Mouse (Mus musculus) MEL (cell line): ENCODE measurements around the gene Tmco4.

Experiments
- BHLHE40 ChIP-seq: IDR thresholded peaks from 2 replicates; pipeline ENCODE4 v1.6.1; 2012; ENCODE audit warnings: low read depth, mild to moderate bottlenecking, inconsistent platforms, low read length, improper control_type of control experiment, borderline replicate concordance
- CTCF ChIP-seq, 3 experiments: IDR thresholded peaks in 2 of 3; conservative IDR thresholded peaks in 1 of 3; 2 replicates each; pipeline ENCODE4 v1.5.1; 2011 to 2012; ENCODE audit warnings: low read length in 3 of 3, low read depth in 2 of 3, mild to moderate bottlenecking in 2 of 3, improper control_type of control experiment in 1 of 3, inconsistent platforms in 1 of 3, mixed read lengths in 1 of 3, moderate library complexity in 1 of 3; ENCODE audit not compliant: control insufficient read depth in 1 of 3, insufficient read depth in 1 of 3, poor library complexity in 1 of 3, severe bottlenecking in 1 of 3
- EP300 ChIP-seq, 2 experiments: IDR thresholded peaks; 2 replicates each; pipeline ENCODE4 v1.6.1; 2011; ENCODE audit warnings: improper control_type of control experiment in 2 of 2, low read length in 2 of 2, low read depth in 1 of 2, mild to moderate bottlenecking in 1 of 2
- ETS1 ChIP-seq: IDR thresholded peaks from 2 replicates; pipeline ENCODE4 v1.6.1; 2012; ENCODE audit warnings: low read depth, mild to moderate bottlenecking, inconsistent platforms, low read length, improper control_type of control experiment, moderate library complexity
- NRF1 ChIP-seq: IDR thresholded peaks from 2 replicates; pipeline ENCODE4 v1.6.1; 2014; ENCODE audit warnings: low read depth, mild to moderate bottlenecking, inconsistent platforms, low read length, improper control_type of control experiment, moderate library complexity; ENCODE audit not compliant: poor library complexity, insufficient read depth, severe bottlenecking
- POLR2A ChIP-seq, 2 experiments: IDR thresholded peaks; 2 replicates each; pipeline ENCODE4 v1.6.1; 2011 to 2012; ENCODE audit warnings: low read length in 2 of 2, mild to moderate bottlenecking in 2 of 2, control low read depth in 1 of 2, improper control_type of control experiment in 1 of 2, low read depth in 1 of 2, moderate library complexity in 1 of 2; ENCODE audit not compliant: control insufficient read depth in 1 of 2, insufficient read depth in 1 of 2, poor library complexity in 1 of 2
- RAD21 ChIP-seq: IDR thresholded peaks from 2 replicates; pipeline ENCODE4 v1.6.1; 2011; ENCODE audit warnings: mild to moderate bottlenecking, low read depth, low read length, improper control_type of control experiment
- TAL1 ChIP-seq: IDR thresholded peaks from 2 replicates; pipeline ENCODE4 v1.6.1; 2012; ENCODE audit warnings: mild to moderate bottlenecking, inconsistent platforms, low read length, moderate library complexity, mixed read lengths
- TBP ChIP-seq: IDR thresholded peaks from 2 replicates; pipeline ENCODE4 v1.8.0; 2011; ENCODE audit warnings: low read depth, low read length, improper control_type of control experiment
- TCF12 ChIP-seq: IDR thresholded peaks from 2 replicates; pipeline ENCODE4 v1.6.1; 2014; ENCODE audit warnings: low read depth, mild to moderate bottlenecking, inconsistent platforms, low read length, improper control_type of control experiment, moderate library complexity
- UBTF ChIP-seq: IDR thresholded peaks from 2 replicates; pipeline ENCODE4 v1.6.1; 2012; ENCODE audit warnings: low read depth, mild to moderate bottlenecking, inconsistent platforms, low read length, improper control_type of control experiment, moderate library complexity, borderline replicate concordance; ENCODE audit not compliant: insufficient read depth
- USF1 ChIP-seq: IDR thresholded peaks from 2 replicates; pipeline ENCODE4 v1.6.1; 2014; ENCODE audit warnings: low read depth, mild to moderate bottlenecking, inconsistent platforms, low read length, improper control_type of control experiment, moderate library complexity
- ZC3H11A ChIP-seq: IDR thresholded peaks from 2 replicates; pipeline ENCODE4 v1.6.1; 2012; ENCODE audit warnings: low read depth, mild to moderate bottlenecking, inconsistent platforms, low read length, improper control_type of control experiment

GRCm38 (mm10) chr4:139054300-139054923, 81.7 kb downstream of the Tmco4 start:
- TF ChIP-seq USF1 (no peak), TAL1 (no peak), NRF1 (no peak), CTCF (IDR thresholded peaks at IDR 0.05 in 2 of 3, conservative IDR thresholded peaks at IDR 0.05 in 1 of 3; ENCODE audit: control insufficient read depth in 1 of 3, insufficient read depth in 1 of 3, low read depth in 2 of 3, low read length in 3 of 3, poor library complexity in 1 of 3, severe bottlenecking in 1 of 3) (no peak), UBTF (no peak), POLR2A (IDR thresholded peaks at IDR 0.05; ENCODE audit: control insufficient read depth in 1 of 2, insufficient read depth in 1 of 2, low read depth in 1 of 2, low read length in 2 of 2, poor library complexity in 1 of 2) (no peak), EP300 (IDR thresholded peaks at IDR 0.05; ENCODE audit: low read depth in 1 of 2, low read length in 2 of 2) (no peak), ZC3H11A (no peak), TBP (no peak), TCF12 (no peak), BHLHE40 (no peak), ETS1 (no peak), RAD21 (no peak)
